Mouse (Mus musculus) B cell, adult 2 months (primary cell): ENCODE measurements around the gene Eif1ad.
"Not testable (repeated sequence)": the region's sequence is repeated elsewhere in the genome, so short reads cannot be mapped to it uniquely, and the experiment has no call there.

Source experiments
- DNase-seq, 2 experiments: peaks; one replicate each; pipeline ENCODE4 v3.0.0; 2022

Eif1ad gene

GRCm38 (mm10) chr19:5366175-5367052 lies at the start of gene Eif1ad:
Eif1ad (plus strand) TSS chr19:5366741.
- DNase-seq = peak; percentile 94 to 96

DNA sequence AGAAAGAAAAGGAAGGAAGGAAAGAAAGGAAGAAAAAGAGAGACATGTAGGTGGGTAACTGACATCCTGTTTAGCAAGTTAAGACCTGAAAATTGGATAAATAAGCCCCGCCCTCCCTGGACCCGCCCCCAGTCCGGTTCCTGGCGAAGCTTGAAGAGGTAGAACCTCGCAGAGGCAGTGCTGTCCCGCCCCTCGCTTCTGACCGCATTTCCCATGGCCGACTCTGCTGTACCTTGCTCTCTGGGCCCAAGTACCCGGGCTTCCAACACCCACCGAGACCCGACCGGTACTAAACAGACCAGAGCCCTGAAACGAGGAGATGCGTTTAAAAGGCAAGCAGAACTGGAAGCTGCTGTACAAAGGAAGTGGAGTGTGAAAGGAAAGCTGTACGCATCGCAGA lies 42.7 kb upstream of the Eif1ad start:
- DNase-seq = peak; percentile 43 to 49

DNA sequence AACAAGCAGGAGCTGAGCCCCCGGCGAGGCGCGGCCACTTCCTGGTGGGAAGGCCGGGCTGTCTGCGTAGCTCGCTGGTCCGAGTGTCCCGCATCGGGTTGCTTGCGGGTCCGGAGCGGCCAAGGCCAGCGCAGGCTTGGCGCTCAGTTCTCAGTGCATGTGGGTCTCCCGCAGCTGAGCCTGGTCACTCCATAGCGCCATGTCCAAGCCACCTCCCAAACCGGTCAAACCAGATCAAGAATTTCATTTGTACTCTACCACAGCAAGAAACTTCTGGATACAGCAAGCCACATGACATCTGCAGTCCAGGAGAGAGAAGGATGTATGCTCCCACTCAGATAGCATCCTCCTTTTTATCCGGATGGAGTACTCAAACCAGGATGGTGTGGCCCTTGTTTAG lies 38.6 kb upstream of the Eif1ad start:
- DNase-seq = no peak

- DNase-seq = no peak
These were observed 31.8 kb upstream of the Eif1ad start for GRCm38 (mm10) chr19:5334741-5335140.

GRCm38 (mm10) chr19:5335441-5335840 lies 31.1 kb upstream of the Eif1ad start, which contains the start of gene Catsper1:
Catsper1 (plus strand) TSS chr19:5335741.
- DNase-seq = no peak

- peak; percentile 82 to 84 for DNase-seq
These were observed 28.6 kb upstream of the Eif1ad start for GRCm38 (mm10) chr19:5337975-5338374.

GRCm38 (mm10) chr19:5341360-5341759 lies 25.2 kb upstream of the Eif1ad start:
- no peak for DNase-seq

DNA sequence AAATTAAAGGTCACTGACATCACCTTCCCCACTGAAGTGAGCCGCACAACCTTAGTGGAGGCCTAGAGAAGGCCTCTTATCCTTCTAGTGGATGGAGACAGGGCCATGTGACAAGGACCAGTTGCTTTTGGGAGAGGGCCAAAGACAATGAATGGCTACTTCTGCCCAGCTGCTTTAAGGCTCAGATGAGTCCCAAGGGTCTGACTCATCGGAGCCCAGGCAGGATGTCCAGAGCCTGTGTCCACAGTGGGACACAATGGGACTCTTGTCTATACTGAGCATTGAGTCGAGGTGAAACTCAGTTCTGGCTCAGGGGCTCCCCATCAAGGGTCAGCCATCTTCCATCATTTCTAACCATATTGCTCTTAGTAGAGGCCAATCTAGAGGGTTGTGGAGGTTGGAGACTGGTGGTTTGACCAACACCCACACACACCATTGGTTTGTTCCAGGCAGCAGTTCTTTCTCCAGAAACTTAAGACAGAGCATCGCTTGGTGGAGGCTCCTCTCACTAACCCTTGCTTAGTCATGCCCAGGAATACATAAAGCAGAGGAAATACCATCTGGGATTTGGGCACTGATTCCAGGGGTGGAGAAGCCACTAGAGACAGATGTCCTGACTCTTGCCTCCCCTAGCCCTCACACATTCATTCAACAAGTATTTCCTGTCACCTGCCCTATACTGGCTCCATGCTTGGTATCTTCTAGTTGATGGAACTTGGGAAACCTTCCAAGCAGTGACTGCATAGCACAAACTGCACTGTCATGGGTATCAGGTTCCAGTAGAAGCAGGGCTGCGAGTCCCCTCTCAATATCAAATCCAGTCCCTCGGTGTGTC lies 21.0 kb upstream of the Eif1ad start:
- no peak for DNase-seq

DNA sequence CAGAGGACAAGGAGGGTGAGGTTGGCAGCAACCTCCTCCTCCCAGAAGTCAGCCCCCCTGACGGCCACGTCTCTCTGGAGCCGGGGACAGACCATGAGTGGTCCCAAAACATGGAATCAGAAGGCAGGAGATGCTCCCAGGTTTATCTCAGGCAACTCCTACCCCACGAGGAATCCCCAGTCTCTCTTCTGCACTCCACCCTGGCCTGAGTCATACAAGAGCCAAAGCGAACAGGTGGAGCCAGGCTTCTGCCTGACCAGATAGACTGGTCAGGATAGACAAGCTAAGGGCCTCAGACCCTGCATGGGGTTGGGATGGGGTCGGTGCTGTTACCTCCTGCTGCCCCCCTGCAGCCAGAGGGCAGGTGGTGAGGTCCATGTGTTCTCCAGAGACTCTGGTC lies 18.5 kb upstream of the Eif1ad start:
- DNase-seq = no peak

GRCm38 (mm10) chr19:5348526-5349501 lies 17.7 kb upstream of the Eif1ad start:
- DNase-seq = peak; percentile 33 to 42

DNA sequence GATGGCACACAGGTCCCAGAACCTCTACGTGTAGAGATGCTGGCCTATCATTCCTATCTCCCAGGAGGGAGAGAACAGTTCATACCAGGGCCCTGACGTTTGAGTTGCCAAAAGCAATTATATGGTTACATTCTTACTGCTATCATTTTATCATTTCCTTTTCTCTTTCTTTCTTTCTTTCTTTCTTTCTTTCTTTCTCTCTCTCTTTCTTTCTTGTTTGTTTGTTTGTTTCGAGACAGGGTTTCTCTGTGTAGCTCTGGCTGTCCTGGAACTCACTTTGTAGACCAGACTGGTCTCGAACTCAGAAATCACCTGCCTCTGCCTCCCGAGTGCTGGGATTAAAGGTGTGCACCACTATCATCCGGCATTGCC lies 17.1 kb upstream of the Eif1ad start, which contains the start of gene Cst6:
Gene Cst6 (minus strand): TSS at position 73 of the 372 bp plus-strand sequence.
- DNase-seq = not testable (repeated sequence)

- DNase-seq = no peak
These were observed 12.9 kb upstream of the Eif1ad start for GRCm38 (mm10) chr19:5353609-5354008.

DNA sequence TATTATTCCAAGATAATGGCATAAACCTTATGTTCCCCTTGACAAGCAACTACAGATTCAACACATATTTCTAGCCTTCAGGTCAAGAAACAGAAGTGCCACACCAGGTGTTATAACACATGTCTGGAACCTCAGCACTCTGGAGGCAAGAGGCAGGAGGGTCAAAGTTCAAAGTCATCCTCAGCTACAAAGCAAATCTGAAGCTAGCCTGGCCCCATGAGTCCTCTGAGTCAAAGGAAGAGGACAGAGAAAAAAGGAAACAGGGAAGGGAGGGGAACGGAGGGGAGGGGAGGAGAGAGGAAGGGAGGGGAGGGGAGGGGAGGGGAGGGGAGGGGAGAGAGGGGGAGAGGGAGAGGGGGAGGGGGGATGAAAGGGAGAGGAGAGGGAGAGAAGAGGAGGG lies 10.5 kb upstream of the Eif1ad start:
- DNase-seq = no peak

DNA sequence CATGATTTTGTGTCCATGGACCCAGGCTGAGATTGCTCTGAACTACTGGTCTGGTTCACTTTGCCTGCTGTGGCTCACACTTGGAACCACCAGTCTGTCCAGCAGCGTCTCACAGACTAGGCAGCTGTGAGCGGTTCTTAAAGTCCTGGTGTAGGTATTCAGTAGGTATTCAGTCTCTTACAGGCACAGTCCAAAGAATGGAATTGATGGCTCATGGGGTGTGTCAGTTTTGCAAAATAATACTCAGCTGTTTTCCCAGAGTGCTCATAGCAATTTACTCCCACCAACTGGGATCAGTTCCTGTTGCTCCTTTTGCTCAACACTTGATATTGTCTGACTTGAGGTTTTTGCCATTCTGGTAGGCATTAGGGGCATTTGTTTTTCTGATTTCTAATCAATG lies 4.4 kb upstream of the Eif1ad start:
- DNase-seq = no peak

DNA sequence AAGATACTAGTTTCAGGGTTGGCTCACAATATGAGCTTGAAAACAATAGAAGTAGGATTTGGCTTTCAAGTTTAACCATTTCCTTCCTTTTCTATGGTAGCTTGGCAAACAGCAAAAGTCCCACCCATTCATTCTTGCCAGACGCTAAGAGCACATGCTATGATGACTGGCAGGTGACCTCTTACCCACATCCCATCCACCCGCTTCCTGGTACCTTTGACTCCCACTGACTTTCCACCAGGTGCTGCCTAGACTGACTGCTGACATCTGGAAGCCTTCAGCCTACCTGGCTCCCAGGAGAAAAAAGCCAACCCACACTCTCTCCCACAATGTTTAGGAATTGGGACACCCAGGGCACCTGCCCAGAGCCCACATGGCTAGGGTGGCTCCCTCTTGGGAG lies 2.4 kb upstream of the Eif1ad start:
- no peak for DNase-seq

- no peak for DNase-seq
These were observed 790 bp upstream of the Eif1ad start for GRCm38 (mm10) chr19:5365751-5366150.

GRCm38 (mm10) chr19:5367053-5367359 lies 465 bp downstream of the Eif1ad start, which contains the start of gene Banf1:
Banf1 (minus strand) TSS chr19:5367168.
- no peak for DNase-seq

- DNase-seq = peak; percentile 45 to 53
These were observed 914 bp downstream of the Eif1ad start for GRCm38 (mm10) chr19:5367455-5367854.

GRCm38 (mm10) chr19:5370932-5371331 lies 4.4 kb downstream of the Eif1ad start:
- peak in 1 of 2 experiments; percentile 9 for DNase-seq

- DNase-seq = no peak
These were observed 6.2 kb downstream of the Eif1ad start for GRCm38 (mm10) chr19:5372724-5373123.

- DNase-seq = no peak
These were observed 7.6 kb downstream of the Eif1ad start for GRCm38 (mm10) chr19:5374177-5374576.

- no peak for DNase-seq
These were observed 8.2 kb downstream of the Eif1ad start for GRCm38 (mm10) chr19:5374748-5375147.

DNA sequence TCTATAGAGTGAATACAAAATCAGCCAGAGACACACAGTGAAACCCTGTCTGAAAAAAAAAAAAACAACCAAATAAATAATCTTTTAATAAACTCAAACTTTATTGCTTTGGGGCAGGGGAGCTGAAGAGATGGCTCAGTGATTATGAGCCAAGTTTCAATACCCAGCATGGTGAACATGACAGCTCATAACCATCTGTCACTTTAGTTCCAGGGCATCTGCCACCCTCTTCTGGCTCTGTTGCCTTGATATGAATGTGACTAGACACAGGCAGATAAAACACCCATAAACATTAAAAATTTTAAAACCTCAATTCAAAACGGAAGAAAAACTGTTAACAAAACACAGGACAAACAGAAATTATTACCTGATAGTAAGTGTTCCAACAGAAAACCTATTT lies 10.9 kb downstream of the Eif1ad start:
- no peak for DNase-seq
